Mouse (Mus musculus) lung, postnatal 10 days (tissue): ENCODE measurements around the gene Fcrla.

Source experiments
- DNase-seq: peaks from one replicate; pipeline ENCODE4 v3.0.0; 2021

The Fcrla gene

GRCm38 (mm10) chr1:170884390-170884789 lies 43.0 kb downstream of the Fcrla start:
- DNase-seq: no peak

- no peak for DNase-seq
Observed at GRCm38 (mm10) chr1:170882915-170883485, 44.4 kb downstream of the Fcrla start.

- no peak for DNase-seq
Observed at GRCm38 (mm10) chr1:170876906-170877305, 50.5 kb downstream of the Fcrla start.

GRCm38 (mm10) chr1:170875676-170876075 lies 51.7 kb downstream of the Fcrla start:
- DNase-seq: no peak

GRCm38 (mm10) chr1:170871961-170872360 lies 55.4 kb downstream of the Fcrla start:
- no peak for DNase-seq

GRCm38 (mm10) chr1:170871402-170871801 lies 56.0 kb downstream of the Fcrla start:
- DNase-seq: no peak

- no peak for DNase-seq
Observed at GRCm38 (mm10) chr1:170868905-170869283, 58.5 kb downstream of the Fcrla start.

GRCm38 (mm10) chr1:170868107-170868904 lies 59.1 kb downstream of the Fcrla start:
- peak; percentile 79 for DNase-seq

GRCm38 (mm10) chr1:170867691-170868105 lies 59.7 kb downstream of the Fcrla start, which contains the start of gene Atf6:
Gene Atf6 (minus strand): TSS chr1:170867771.
- DNase-seq: peak; percentile 97
